Mouse (Mus musculus): ENCODE data around the gene Eno3.

The Eno3 gene

GRCm38 (mm10) chr11:70669582-70670345 is 12.8 kb downstream of the Eno3 start:
- in situ Hi-C loops (cut with MboI; ENCODE audit: unreplicated experiment in 2 of 2): loop anchor here in 1 of 2 experiments (5.0 to 25.0 kb wide), 3 partner anchors 85 to 1257 kb away; partner anchors contain the start of gene Kdm6b

- in situ Hi-C loops (cut with MboI; ENCODE audit: unreplicated experiment in 2 of 2): loop anchor here in 1 of 2 experiments (5.0 to 25.0 kb wide), 3 partner anchors 84 to 1258 kb away; partner anchors contain the start of gene Kdm6b
These were observed 13.5 kb downstream of the Eno3 start for GRCm38 (mm10) chr11:70670483-70670882.

- in situ Hi-C loops (cut with MboI; ENCODE audit: unreplicated experiment in 2 of 2): loop anchor here in 1 of 2 experiments (5.0 to 25.0 kb wide), 3 partner anchors 83 to 1259 kb away; partner anchors contain the start of gene Kdm6b
These were observed 14.5 kb downstream of the Eno3 start for GRCm38 (mm10) chr11:70671333-70672047.

- in situ Hi-C loops (cut with MboI; ENCODE audit: unreplicated experiment in 2 of 2): loop anchor here in 1 of 2 experiments (5.0 to 25.0 kb wide), 3 partner anchors 81 to 1262 kb away; partner anchors contain the start of gene Kdm6b
These were observed 17.0 kb downstream of the Eno3 start for GRCm38 (mm10) chr11:70674014-70674413.

GRCm38 (mm10) chr11:70674501-70674900 is 17.5 kb downstream of the Eno3 start:
- in situ Hi-C loops (cut with MboI; ENCODE audit: unreplicated experiment in 2 of 2): loop anchor here in 1 of 2 experiments (5.0 to 25.0 kb wide), 3 partner anchors 80 to 1262 kb away; partner anchors contain the start of gene Kdm6b

- in situ Hi-C loops (cut with MboI; ENCODE audit: unreplicated experiment in 2 of 2): loop anchor here in 1 of 2 experiments (10.0 kb wide), 1 partner anchor 77 kb away; no protein-coding TSS in a partner anchor
These were observed 21.1 kb downstream of the Eno3 start for GRCm38 (mm10) chr11:70678092-70678491.

- in situ Hi-C loops (cut with MboI; ENCODE audit: unreplicated experiment in 2 of 2): loop anchor here in 1 of 2 experiments (10.0 kb wide), 1 partner anchor 76 kb away; no protein-coding TSS in a partner anchor
These were observed 21.6 kb downstream of the Eno3 start for GRCm38 (mm10) chr11:70678576-70678975.

- in situ Hi-C loops (cut with MboI; ENCODE audit: unreplicated experiment in 2 of 2): loop anchor here in 1 of 2 experiments (10.0 kb wide), 1 partner anchor 75 kb away; no protein-coding TSS in a partner anchor
These were observed 22.4 kb downstream of the Eno3 start for GRCm38 (mm10) chr11:70679361-70679760.

- in situ Hi-C loops (cut with MboI; ENCODE audit: unreplicated experiment in 2 of 2): loop anchor here (10.0 kb wide), 2 partner anchors 45 to 75 kb away; partner anchors contain the start of gene Gp1ba (in 1 of the 2)
These were observed 22.9 kb downstream of the Eno3 start for GRCm38 (mm10) chr11:70679894-70680293.

GRCm38 (mm10) chr11:70681170-70681569 is 24.2 kb downstream of the Eno3 start:
- in situ Hi-C loops (cut with MboI; ENCODE audit: unreplicated experiment in 2 of 2): loop anchor here in 1 of 2 experiments (10.0 kb wide), 1 partner anchor 46 kb away; the partner anchor contains the start of gene Gp1ba

GRCm38 (mm10) chr11:70681897-70682581 is 25.0 kb downstream of the Eno3 start:
- in situ Hi-C loops (cut with MboI; ENCODE audit: unreplicated experiment in 2 of 2): loop anchor here in 1 of 2 experiments (10.0 kb wide), 1 partner anchor 47 kb away; the partner anchor contains the start of gene Gp1ba

GRCm38 (mm10) chr11:70683640-70684039 is 26.6 kb downstream of the Eno3 start:
- in situ Hi-C loops (cut with MboI; ENCODE audit: unreplicated experiment in 2 of 2): loop anchor here in 1 of 2 experiments (10.0 kb wide), 1 partner anchor 49 kb away; the partner anchor contains the start of gene Gp1ba

- in situ Hi-C loops (cut with MboI; ENCODE audit: unreplicated experiment in 2 of 2): loop anchor here in 1 of 2 experiments (5.0 to 10.0 kb wide), 2 partner anchors 52 to 70 kb away; partner anchors contain the start of gene Gp1ba
These were observed 30.0 kb downstream of the Eno3 start for GRCm38 (mm10) chr11:70686901-70687566.

- in situ Hi-C loops (cut with MboI; ENCODE audit: unreplicated experiment in 2 of 2): loop anchor here in 1 of 2 experiments (5.0 to 10.0 kb wide), 2 partner anchors 53 to 70 kb away; partner anchors contain the start of gene Gp1ba
These were observed 30.7 kb downstream of the Eno3 start, which contains the start of gene Camta2 for GRCm38 (mm10) chr11:70687601-70688199. TSS of gene Camta2 (minus strand) at chr11:70688105.

- in situ Hi-C loops (cut with MboI; ENCODE audit: unreplicated experiment in 2 of 2): loop anchor here in 1 of 2 experiments (5.0 to 10.0 kb wide), 2 partner anchors 54 to 69 kb away; partner anchors contain the start of gene Gp1ba
These were observed 31.4 kb downstream of the Eno3 start for GRCm38 (mm10) chr11:70688372-70688771.

GRCm38 (mm10) chr11:70689578-70689977 is 32.6 kb downstream of the Eno3 start:
- in situ Hi-C loops (cut with MboI; ENCODE audit: unreplicated experiment in 2 of 2): loop anchor here in 1 of 2 experiments (5.0 to 10.0 kb wide), 2 partner anchors 55 to 68 kb away; partner anchors contain the start of gene Gp1ba

- in situ Hi-C loops (cut with MboI; ENCODE audit: unreplicated experiment in 2 of 2): no loop called here
These were observed 36.5 kb downstream of the Eno3 start for GRCm38 (mm10) chr11:70693504-70693903.

- in situ Hi-C loops (cut with MboI; ENCODE audit: unreplicated experiment in 2 of 2): no loop called here
These were observed 40.4 kb downstream of the Eno3 start for GRCm38 (mm10) chr11:70697376-70697775.

Measured in v-Abl transformed pro-B cells (cell line).